Mouse (Mus musculus) naive thymus-derived CD4-positive, alpha-beta T cell, adult 2 months (primary cell): Measurements from ENCODE around the gene Zfp13.

Experiments used
- DNase-seq: peaks from one replicate; pipeline ENCODE4 v3.0.0-alpha.2; 2011; ENCODE audit warnings: low read depth

The Zfp13 gene

GRCm38 (mm10) chr17:23592208-23592925 lies 6.9 kb downstream of the Zfp13 start:
- DNase-seq, result peak; percentile 89

GRCm38 (mm10) chr17:23587253-23587652 lies 12.0 kb downstream of the Zfp13 start:
- DNase-seq, result no peak

- no peak for DNase-seq
These were observed 13.4 kb downstream of the Zfp13 start for GRCm38 (mm10) chr17:23585721-23586491.

GRCm38 (mm10) chr17:23584786-23585185 lies 14.5 kb downstream of the Zfp13 start:
- DNase-seq, result no peak

GRCm38 (mm10) chr17:23575951-23576552 lies 23.2 kb downstream of the Zfp13 start:
- DNase-seq, result no peak

- no peak for DNase-seq
These were observed 25.2 kb downstream of the Zfp13 start for GRCm38 (mm10) chr17:23574130-23574529.

GRCm38 (mm10) chr17:23572059-23572458 lies 27.2 kb downstream of the Zfp13 start:
- peak; percentile 60 for DNase-seq

- DNase-seq, result no peak
These were observed 28.2 kb downstream of the Zfp13 start for GRCm38 (mm10) chr17:23571084-23571483.

- DNase-seq, result peak; percentile 84
These were observed 29.3 kb downstream of the Zfp13 start for GRCm38 (mm10) chr17:23570017-23570416.

GRCm38 (mm10) chr17:23568370-23568769 lies 30.9 kb downstream of the Zfp13 start:
- no peak for DNase-seq

- DNase-seq, result peak; percentile 66
These were observed 32.5 kb downstream of the Zfp13 start for GRCm38 (mm10) chr17:23566787-23567186.

GRCm38 (mm10) chr17:23564368-23564715 lies 34.9 kb downstream of the Zfp13 start:
- DNase-seq, result no peak

GRCm38 (mm10) chr17:23563595-23564367 lies 35.5 kb downstream of the Zfp13 start, which contains the start of gene Zfp213:
Zfp213 (minus strand) TSS chr17:23564238.
- DNase-seq, result peak; percentile 96

GRCm38 (mm10) chr17:23559767-23560166 lies 39.5 kb downstream of the Zfp13 start:
- DNase-seq, result peak; percentile 66

- DNase-seq, result no peak
These were observed 43.9 kb downstream of the Zfp13 start for GRCm38 (mm10) chr17:23555243-23555916.

GRCm38 (mm10) chr17:23554321-23554720 lies 45.0 kb downstream of the Zfp13 start:
- no peak for DNase-seq

- no peak for DNase-seq
These were observed 45.6 kb downstream of the Zfp13 start for GRCm38 (mm10) chr17:23553634-23554120.

GRCm38 (mm10) chr17:23552896-23553633 lies 46.2 kb downstream of the Zfp13 start:
- DNase-seq, result no peak

- DNase-seq, result no peak
These were observed 47.3 kb downstream of the Zfp13 start for GRCm38 (mm10) chr17:23551963-23552362.

- DNase-seq, result no peak
These were observed 47.9 kb downstream of the Zfp13 start for GRCm38 (mm10) chr17:23551416-23551815.

- DNase-seq, result peak; percentile 76
These were observed 48.4 kb downstream of the Zfp13 start for GRCm38 (mm10) chr17:23550856-23551255.
